Mouse (Mus musculus): ENCODE results near the gene Ctdspl. TPM values are rescaled to one million over a fixed set of nuclear protein-coding genes. Genes with fewer than 3 reads are reported as not detected.

Ctdspl gene
- 7.2 and 7.3 TPM in 2 replicates for polyA plus RNA-seq (2016; fragmentation: Nextera tagmentation; extraction: Ambion mirVana)

DNA sequence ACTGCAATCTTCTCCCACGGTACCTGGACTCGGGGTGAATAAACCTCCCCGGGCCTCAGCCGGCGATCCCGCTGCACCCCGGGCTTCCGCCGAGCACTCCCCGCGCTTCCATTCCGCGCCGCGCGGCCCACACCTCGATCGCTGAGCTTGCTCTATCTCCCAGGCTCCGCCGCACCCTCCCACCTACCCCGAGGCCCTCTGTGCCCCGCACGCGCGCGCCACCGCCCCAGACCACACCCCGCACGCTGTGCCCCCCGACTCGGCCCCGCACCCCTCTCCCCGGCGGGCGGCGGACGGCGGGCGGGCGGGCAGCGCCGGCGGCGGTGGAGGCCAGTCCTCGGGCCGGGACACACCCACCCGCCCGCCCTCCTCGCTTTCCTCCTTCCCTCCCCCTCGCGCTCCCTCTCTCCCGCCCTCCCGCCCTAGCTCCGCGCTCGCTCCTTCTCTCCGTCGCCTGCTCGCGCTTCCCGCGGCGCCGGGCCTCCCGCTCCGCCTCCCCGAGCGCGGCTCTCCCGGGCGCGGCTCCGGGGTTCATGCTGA lies at the start of gene Ctdspl:
Gene Ctdspl (plus strand): TSS at position 343 of the 540 bp plus-strand sequence.
- DNase-seq (ENCODE audit: extremely low spot score, low spot score), result peak; percentile 59
- no peaks in the 10 kb centered on the region; the same call in 1 of the 2 replicates for H3K36me3 ChIP-seq (replicated peaks)
- H3K4me1 ChIP-seq, result peaks cover 61% of the 10 kb centered on the region
- peak within 1 kb of the TSS; percentile 83 for H3K4me3 ChIP-seq
- H3K27ac ChIP-seq, result peak within 1 kb of the TSS; percentile 91
- peaks cover 36% of the 10 kb centered on the region for H3K27me3 ChIP-seq (ENCODE audit: poor library complexity, severe bottlenecking)
- under 1% methylated on average over 40 of the region's 73 CpGs for WGBS
- no peaks in the 10 kb centered on the region for H3K9me3 ChIP-seq

DNA sequence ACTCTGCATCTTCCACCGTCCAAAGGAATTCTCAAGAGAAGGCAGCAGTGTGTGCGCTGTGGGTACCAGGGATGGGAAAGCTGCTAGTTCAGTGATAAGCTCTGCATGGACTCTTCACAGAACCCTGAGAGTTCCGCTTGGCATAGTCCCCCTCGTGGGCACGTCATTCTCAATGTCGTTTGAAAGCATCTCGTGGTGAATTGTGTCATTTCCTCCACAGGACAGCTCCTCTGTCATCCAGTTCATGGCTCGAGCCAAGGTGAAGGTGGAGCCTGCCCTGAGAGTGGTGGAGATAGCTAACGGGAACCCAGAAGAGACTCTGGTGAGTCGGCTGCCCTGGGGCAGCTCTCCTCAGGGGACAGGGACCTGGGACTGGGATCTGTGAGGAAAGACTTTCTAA lies 49.4 kb upstream of the Ctdspl start:
- Histone ChIP-seq H3K27ac (no peak overlapping the region), H3K4me1 (peaks cover 15% of the 10 kb centered on the region), H3K36me3 (replicated peaks) (peaks cover 5% of the 10 kb centered on the region; the same call in 1 of the 2 replicates), H3K9me3 (no peaks in the 10 kb centered on the region), H3K4me3 (no peak overlapping the region), H3K27me3 (ENCODE audit: poor library complexity, severe bottlenecking) (no peaks in the 10 kb centered on the region)
- 91% methylated on average over 10 of the region's 10 CpGs for WGBS
- no peak for DNase-seq (ENCODE audit: extremely low spot score, low spot score)

GRCm38 (mm10) chr9:118877365-118878008 lies 48.8 kb upstream of the Ctdspl start:
- DNase-seq (ENCODE audit: extremely low spot score, low spot score), result no peak
- Histone ChIP-seq H3K4me1 (peaks cover 15% of the 10 kb centered on the region), H3K36me3 (replicated peaks) (peaks cover 5% of the 10 kb centered on the region; the same call in 1 of the 2 replicates), H3K27me3 (ENCODE audit: poor library complexity, severe bottlenecking) (no peaks in the 10 kb centered on the region), H3K4me3 (no peak overlapping the region), H3K27ac (no peak overlapping the region), H3K9me3 (no peaks in the 10 kb centered on the region)
- 82% methylated on average over 7 of the region's 7 CpGs for WGBS

- no peak for DNase-seq (ENCODE audit: extremely low spot score, low spot score)
- peaks cover 2% of the 10 kb centered on the region; the same call in 1 of the 2 replicates for H3K36me3 ChIP-seq (replicated peaks)
- WGBS, result 85% methylated on average over 11 of the region's 11 CpGs
- no peaks in the 10 kb centered on the region for H3K27me3 ChIP-seq (ENCODE audit: poor library complexity, severe bottlenecking)
- H3K9me3 ChIP-seq, result no peaks in the 10 kb centered on the region
- H3K4me1 ChIP-seq, result peaks cover 15% of the 10 kb centered on the region
- no peak overlapping the region for H3K27ac ChIP-seq
- no peak overlapping the region for H3K4me3 ChIP-seq
Measured at GRCm38 (mm10) chr9:118878596-118878995, 47.7 kb upstream of the Ctdspl start.

DNA sequence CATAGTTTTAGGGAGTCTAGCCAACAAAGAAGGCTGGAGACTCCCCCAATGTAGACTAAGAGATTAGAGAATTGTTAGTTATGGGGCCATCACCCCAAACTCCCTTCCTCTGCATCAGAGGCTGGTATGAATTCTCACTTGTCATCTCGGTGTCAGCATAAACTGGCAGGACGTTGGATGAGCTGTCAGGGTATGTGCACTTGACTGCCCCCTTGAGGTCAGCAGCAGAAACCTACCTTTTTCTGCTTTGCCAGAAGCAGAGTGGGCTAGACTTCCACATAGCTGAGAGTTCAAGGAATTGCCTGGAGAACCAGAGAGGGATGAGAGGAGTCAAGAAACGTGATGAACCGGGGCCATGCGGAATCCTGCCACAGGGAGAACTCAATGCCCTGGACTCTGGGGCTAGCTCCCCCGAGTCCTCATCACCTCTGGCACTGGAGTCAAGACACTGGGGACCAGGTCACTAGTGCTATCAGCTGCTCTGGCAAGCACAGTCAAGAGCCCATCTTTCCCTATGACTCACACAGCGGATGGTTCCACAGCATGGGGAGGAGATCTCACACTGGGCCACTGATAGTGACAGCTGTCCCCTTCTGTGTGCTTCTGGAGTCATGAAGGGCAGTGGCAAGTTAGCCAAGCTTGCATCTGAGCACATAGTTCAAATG lies 44.8 kb upstream of the Ctdspl start:
- no peak overlapping the region for H3K27ac ChIP-seq
- no peaks in the 10 kb centered on the region for H3K9me3 ChIP-seq
- 78% methylated on average over 7 of the region's 7 CpGs for WGBS
- no peak for DNase-seq (ENCODE audit: extremely low spot score, low spot score)
- no peaks in the 10 kb centered on the region for H3K27me3 ChIP-seq (ENCODE audit: poor library complexity, severe bottlenecking)
- 0 out of 2 replicates have a peak, but pooled peaks cover 2% of the 10 kb centered on the region for H3K36me3 ChIP-seq (replicated peaks)
- peaks cover 4% of the 10 kb centered on the region for H3K4me1 ChIP-seq
- H3K4me3 ChIP-seq, result no peak overlapping the region

- no peak overlapping the region for H3K27ac ChIP-seq
- WGBS, result 91% methylated on average over 6 of the region's 6 CpGs
- DNase-seq (ENCODE audit: extremely low spot score, low spot score), result no peak
- no peaks in the 10 kb centered on the region for H3K9me3 ChIP-seq
- no peaks in the 10 kb centered on the region for H3K27me3 ChIP-seq (ENCODE audit: poor library complexity, severe bottlenecking)
- no peaks in the 10 kb centered on the region for H3K4me1 ChIP-seq
- H3K4me3 ChIP-seq, result no peak overlapping the region
- H3K36me3 ChIP-seq (replicated peaks), result 0 out of 2 replicates have a peak, but pooled peaks cover 2% of the 10 kb centered on the region
Measured at GRCm38 (mm10) chr9:118881946-118882284, 44.3 kb upstream of the Ctdspl start.

GRCm38 (mm10) chr9:118883150-118883549 lies 43.1 kb upstream of the Ctdspl start:
- Histone ChIP-seq H3K9me3 (no peaks in the 10 kb centered on the region), H3K4me1 (no peaks in the 10 kb centered on the region), H3K36me3 (replicated peaks) (0 out of 2 replicates have a peak, but pooled peaks cover 8% of the 10 kb centered on the region), H3K27me3 (ENCODE audit: poor library complexity, severe bottlenecking) (no peaks in the 10 kb centered on the region), H3K27ac (no peak overlapping the region), H3K4me3 (no peak overlapping the region)
- no peak for DNase-seq (ENCODE audit: extremely low spot score, low spot score)
- WGBS, result 94% methylated on average over 7 of the region's 7 CpGs

- no peaks in the 10 kb centered on the region for H3K9me3 ChIP-seq
- peaks cover 3% of the 10 kb centered on the region; the same call in 1 of the 2 replicates for H3K4me1 ChIP-seq
- no peak for DNase-seq (ENCODE audit: extremely low spot score, low spot score)
- H3K27ac ChIP-seq, result no peak overlapping the region
- WGBS, result 78% methylated on average over 6 of the region's 6 CpGs
- H3K36me3 ChIP-seq (replicated peaks), result 0 out of 2 replicates have a peak, but pooled peaks cover 8% of the 10 kb centered on the region
- no peak overlapping the region for H3K4me3 ChIP-seq
- H3K27me3 ChIP-seq (ENCODE audit: poor library complexity, severe bottlenecking), result no peaks in the 10 kb centered on the region
Measured at GRCm38 (mm10) chr9:118885785-118886184, 40.5 kb upstream of the Ctdspl start.

DNA sequence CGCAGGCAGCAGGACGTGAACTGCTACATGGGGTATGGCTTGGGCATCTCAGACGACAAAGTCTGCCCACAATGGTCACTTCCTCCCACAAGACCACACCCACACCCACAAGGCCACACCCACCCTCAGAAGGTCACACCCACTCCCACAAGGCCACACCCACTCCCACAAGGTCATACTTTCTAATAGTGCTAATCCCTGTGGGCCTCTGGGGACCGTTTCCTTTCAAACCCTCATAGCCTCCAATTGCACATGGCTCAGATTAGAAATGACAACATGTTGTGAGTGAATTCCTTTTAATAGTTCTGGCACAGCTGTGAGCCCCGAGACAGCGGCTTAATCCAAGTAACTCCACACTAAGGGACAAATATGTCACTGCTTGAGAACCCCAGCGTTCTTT lies 39.1 kb upstream of the Ctdspl start:
- Histone ChIP-seq H3K36me3 (replicated peaks) (0 out of 2 replicates have a peak, but pooled peaks cover 8% of the 10 kb centered on the region), H3K9me3 (no peaks in the 10 kb centered on the region), H3K27me3 (ENCODE audit: poor library complexity, severe bottlenecking) (no peaks in the 10 kb centered on the region), H3K4me3 (no peak overlapping the region), H3K4me1 (peaks cover 16% of the 10 kb centered on the region), H3K27ac (no peak overlapping the region)
- WGBS, result 89% methylated on average over 7 of the region's 7 CpGs
- no peak for DNase-seq (ENCODE audit: extremely low spot score, low spot score)

DNA sequence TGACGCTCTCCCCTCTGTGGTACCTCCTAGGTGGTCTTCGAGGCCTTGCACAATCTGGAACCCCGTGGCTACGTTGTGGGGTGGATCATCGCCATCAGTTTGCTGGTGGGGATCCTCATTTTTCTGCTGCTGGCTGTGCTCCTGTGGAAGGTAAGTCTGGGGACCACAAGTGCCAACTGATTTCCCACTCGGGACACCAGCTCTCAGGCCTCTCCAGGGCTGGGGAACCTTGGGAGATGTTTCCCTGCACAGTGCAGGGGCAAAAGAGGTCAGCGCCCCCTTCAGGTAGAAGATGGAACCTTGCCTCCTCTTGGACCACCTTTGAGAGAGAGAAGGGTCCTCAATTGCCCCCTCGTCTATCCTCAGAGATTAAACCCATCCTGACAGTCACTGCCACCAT lies 38.5 kb upstream of the Ctdspl start:
- 89% methylated on average over 8 of the region's 8 CpGs for WGBS
- Histone ChIP-seq H3K4me1 (peaks cover 18% of the 10 kb centered on the region), H3K9me3 (no peaks in the 10 kb centered on the region), H3K27ac (no peak overlapping the region), H3K4me3 (no peak overlapping the region), H3K27me3 (ENCODE audit: poor library complexity, severe bottlenecking) (no peaks in the 10 kb centered on the region), H3K36me3 (replicated peaks) (0 out of 2 replicates have a peak, but pooled peaks cover 11% of the 10 kb centered on the region)
- no peak for DNase-seq (ENCODE audit: extremely low spot score, low spot score)

GRCm38 (mm10) chr9:118890149-118890548 lies 36.1 kb upstream of the Ctdspl start:
- no peaks in the 10 kb centered on the region for H3K9me3 ChIP-seq
- no peak overlapping the region for H3K4me3 ChIP-seq
- 92% methylated on average over 4 of the region's 4 CpGs for WGBS
- DNase-seq (ENCODE audit: extremely low spot score, low spot score), result no peak
- peaks cover 18% of the 10 kb centered on the region for H3K4me1 ChIP-seq
- H3K27me3 ChIP-seq (ENCODE audit: poor library complexity, severe bottlenecking), result no peaks in the 10 kb centered on the region
- 0 out of 2 replicates have a peak, but pooled peaks cover 11% of the 10 kb centered on the region for H3K36me3 ChIP-seq (replicated peaks)
- no peak overlapping the region for H3K27ac ChIP-seq

DNA sequence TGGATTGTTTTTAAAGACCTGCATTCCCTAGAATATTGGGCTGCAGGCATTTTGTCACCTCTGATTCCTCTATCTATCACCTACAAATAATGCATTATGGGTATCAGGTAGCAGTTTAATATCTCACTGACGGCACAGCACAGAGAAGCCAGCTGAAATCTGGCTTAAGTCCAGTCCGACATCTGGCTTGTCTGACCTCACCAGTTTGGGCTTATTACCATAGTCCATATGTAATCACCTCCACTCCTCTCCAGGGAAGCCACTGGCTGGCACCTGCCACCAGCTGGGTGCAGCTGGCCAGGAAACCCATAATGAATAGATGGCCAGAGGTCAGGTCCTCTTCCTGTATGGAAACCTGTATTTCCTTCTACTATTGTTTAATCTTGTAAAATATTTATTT lies 35.6 kb upstream of the Ctdspl start:
- peaks cover 18% of the 10 kb centered on the region for H3K4me1 ChIP-seq
- no peak overlapping the region for H3K27ac ChIP-seq
- DNase-seq (ENCODE audit: extremely low spot score, low spot score), result no peak
- H3K9me3 ChIP-seq, result no peaks in the 10 kb centered on the region
- H3K27me3 ChIP-seq (ENCODE audit: poor library complexity, severe bottlenecking), result no peaks in the 10 kb centered on the region
- 0 out of 2 replicates have a peak, but pooled peaks cover 11% of the 10 kb centered on the region for H3K36me3 ChIP-seq (replicated peaks)
- H3K4me3 ChIP-seq, result no peak overlapping the region
- WGBS, result 81% methylated on average over 2 of the region's 2 CpGs

- H3K4me1 ChIP-seq, result peaks cover 18% of the 10 kb centered on the region
- WGBS, result 92% methylated on average over 6 of the region's 6 CpGs
- H3K27me3 ChIP-seq (ENCODE audit: poor library complexity, severe bottlenecking), result no peaks in the 10 kb centered on the region
- peak overlapping the region; percentile 0; the same call in 1 of the 2 replicates for H3K27ac ChIP-seq
- H3K9me3 ChIP-seq, result no peaks in the 10 kb centered on the region
- no peak overlapping the region for H3K4me3 ChIP-seq
- H3K36me3 ChIP-seq (replicated peaks), result 0 out of 2 replicates have a peak, but pooled peaks cover 11% of the 10 kb centered on the region
- DNase-seq (ENCODE audit: extremely low spot score, low spot score), result no peak
Measured at GRCm38 (mm10) chr9:118891068-118891467, 35.2 kb upstream of the Ctdspl start.
